Mouse (Mus musculus) bone marrow macrophage, adult 2 months (primary cell): ENCODE measurements at regions not wholly inside any gene's neighbourhood (a gene's known extent, or its start where the extent isn't known, plus 50 kb on each side); places are given as distances from the start of the nearest gene placed in this dataset.

Experiments
- H3K27ac ChIP-seq: 2 replicates; pipeline ENCODE4 v1.5.1; 2012; ENCODE audit warnings: low read depth, low read length; ENCODE audit not compliant: insufficient read depth
- H3K4me1 ChIP-seq: 2 replicates; pipeline ENCODE4 v1.6.1; 2012; ENCODE audit warnings: low read length; ENCODE audit not compliant: control insufficient read depth, insufficient read depth
- H3K4me3 ChIP-seq: 2 replicates; pipeline ENCODE4 v1.5.1; 2012; ENCODE audit warnings: mild to moderate bottlenecking, low read length, moderate library complexity; ENCODE audit not compliant: insufficient read depth
- CTCF ChIP-seq: IDR thresholded peaks from 2 replicates; pipeline ENCODE4 v1.5.1; 2012; ENCODE audit warnings: low read depth, mild to moderate bottlenecking, low read length, moderate library complexity
- POLR2A ChIP-seq: IDR thresholded peaks from 2 replicates; pipeline ENCODE4 v1.6.1; 2012; ENCODE audit warnings: mild to moderate bottlenecking, low read depth, low read length, borderline replicate concordance

DNA sequence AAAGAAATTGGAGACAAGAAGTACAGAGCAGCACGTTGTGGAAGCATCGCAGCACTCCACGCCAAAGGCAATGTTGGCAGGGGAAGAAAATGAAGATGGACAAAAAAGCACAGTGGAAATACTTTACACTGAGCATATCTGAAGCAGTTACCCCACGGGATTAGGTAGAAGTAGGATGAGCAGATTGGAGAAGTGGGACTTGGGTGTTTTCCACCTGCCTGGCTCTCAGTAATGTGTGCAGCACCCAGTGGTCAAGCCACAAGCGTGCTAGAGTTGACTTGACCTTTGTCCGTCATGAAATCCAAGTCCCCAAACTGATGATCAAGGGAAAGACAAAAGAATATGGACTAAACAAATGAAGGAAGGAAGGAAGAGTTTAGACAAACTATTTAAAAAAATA lies 235.1 kb upstream of the Btg1 start:
- peaks cover 24% of the 10 kb centered on the region for H3K4me1 ChIP-seq
- no peak overlapping the region for H3K4me3 ChIP-seq
- TF ChIP-seq POLR2A = no peak
- TF ChIP-seq CTCF = no peak
- no peak overlapping the region for H3K27ac ChIP-seq

GRCm38 (mm10) chr10:96391748-96392147 lies 225.1 kb upstream of the Btg1 start:
- no peak overlapping the region for H3K4me3 ChIP-seq
- TF ChIP-seq CTCF (no peak), POLR2A (no peak)

GRCm38 (mm10) chr10:96392836-96393235 lies 224.0 kb upstream of the Btg1 start:
- H3K4me1 ChIP-seq = no peaks in the 10 kb centered on the region; the same call in none of the 2 replicates
- H3K27ac ChIP-seq = no peak overlapping the region
- H3K4me3 ChIP-seq = no peak overlapping the region
- TF ChIP-seq POLR2A (no peak), CTCF (no peak)

More at GRCm38 (mm10) chr10:96391748-96392147, 225.1 kb upstream of the Btg1 start:
- Histone ChIP-seq H3K27ac (no peak overlapping the region), H3K4me1 (no peaks in the 10 kb centered on the region; the same call in none of the 2 replicates)

DNA sequence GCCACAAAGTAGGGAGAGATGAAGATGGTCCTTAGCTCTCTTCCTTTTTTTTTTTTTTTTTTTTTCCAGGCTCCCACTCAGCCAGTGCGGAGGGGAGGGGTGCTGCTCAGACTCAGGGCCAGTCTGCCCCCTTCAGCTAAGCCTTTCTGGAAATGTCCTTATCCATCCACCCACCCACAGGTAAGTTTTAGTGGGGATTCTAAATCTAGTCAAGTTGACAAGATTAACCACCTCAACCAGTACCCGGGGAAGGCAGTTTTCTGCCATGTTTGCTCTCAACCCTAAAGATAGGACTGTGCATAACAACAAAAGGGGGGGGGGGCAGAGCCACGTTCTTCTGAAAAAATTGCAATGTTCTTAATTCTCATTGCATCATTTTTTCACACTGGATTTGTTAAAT lies 222.6 kb upstream of the Btg1 start:
- no peak for TF ChIP-seq CTCF
- TF ChIP-seq POLR2A = no peak
- Histone ChIP-seq H3K4me1 (no peaks in the 10 kb centered on the region; the same call in none of the 2 replicates), H3K27ac (no peak overlapping the region), H3K4me3 (no peak overlapping the region)

- TF ChIP-seq CTCF (no peak), POLR2A (no peak)
- Histone ChIP-seq H3K4me1 (no peaks in the 10 kb centered on the region; the same call in none of the 2 replicates), H3K4me3 (no peak overlapping the region), H3K27ac (no peak overlapping the region)
Measured at GRCm38 (mm10) chr10:96395017-96395416, 221.8 kb upstream of the Btg1 start.

GRCm38 (mm10) chr10:96397931-96398561 lies 218.8 kb upstream of the Btg1 start:
- Histone ChIP-seq H3K4me1 (no peaks in the 10 kb centered on the region; the same call in none of the 2 replicates), H3K27ac (no peak overlapping the region), H3K4me3 (no peak overlapping the region)
- TF ChIP-seq CTCF (no peak), POLR2A (no peak)

DNA sequence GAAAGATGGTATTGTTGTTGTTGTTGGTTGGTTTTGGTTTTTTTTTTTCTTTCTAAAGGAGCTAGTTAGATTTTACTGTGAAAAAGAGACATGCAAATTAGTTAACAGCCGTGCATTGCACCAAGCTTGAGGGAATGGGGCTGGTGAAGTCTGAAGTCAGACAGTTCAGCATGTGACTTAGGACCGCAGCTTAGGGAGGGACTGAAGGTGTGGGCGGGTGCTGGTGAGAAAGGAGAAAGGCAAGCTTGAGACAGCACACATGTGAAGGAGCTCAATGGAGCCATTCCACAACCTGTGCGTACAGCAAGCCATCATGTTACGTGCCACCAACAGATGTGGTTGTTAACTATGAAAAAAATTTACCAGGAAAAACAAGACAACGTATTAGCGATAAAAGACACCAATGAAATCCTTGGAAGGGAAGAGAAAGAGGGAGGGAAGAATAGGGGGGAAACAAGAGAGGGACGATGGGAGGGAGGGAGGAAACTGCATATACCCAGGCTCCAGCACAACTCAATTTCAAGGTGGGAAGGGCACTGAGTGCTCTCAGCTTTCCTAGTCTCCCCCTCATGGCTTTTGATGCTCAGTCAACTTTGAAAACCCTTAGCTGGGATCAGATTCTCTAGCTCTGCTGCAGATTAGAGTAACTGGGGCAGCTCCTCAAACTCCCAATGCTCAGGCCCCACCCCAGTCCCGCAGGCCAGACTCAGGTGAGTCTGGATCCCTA lies 218.1 kb upstream of the Btg1 start:
- TF ChIP-seq POLR2A (no peak), CTCF (no peak)
- no peak overlapping the region for H3K4me3 ChIP-seq
- H3K27ac ChIP-seq = no peak overlapping the region
- H3K4me1 ChIP-seq = no peaks in the 10 kb centered on the region; the same call in none of the 2 replicates

DNA sequence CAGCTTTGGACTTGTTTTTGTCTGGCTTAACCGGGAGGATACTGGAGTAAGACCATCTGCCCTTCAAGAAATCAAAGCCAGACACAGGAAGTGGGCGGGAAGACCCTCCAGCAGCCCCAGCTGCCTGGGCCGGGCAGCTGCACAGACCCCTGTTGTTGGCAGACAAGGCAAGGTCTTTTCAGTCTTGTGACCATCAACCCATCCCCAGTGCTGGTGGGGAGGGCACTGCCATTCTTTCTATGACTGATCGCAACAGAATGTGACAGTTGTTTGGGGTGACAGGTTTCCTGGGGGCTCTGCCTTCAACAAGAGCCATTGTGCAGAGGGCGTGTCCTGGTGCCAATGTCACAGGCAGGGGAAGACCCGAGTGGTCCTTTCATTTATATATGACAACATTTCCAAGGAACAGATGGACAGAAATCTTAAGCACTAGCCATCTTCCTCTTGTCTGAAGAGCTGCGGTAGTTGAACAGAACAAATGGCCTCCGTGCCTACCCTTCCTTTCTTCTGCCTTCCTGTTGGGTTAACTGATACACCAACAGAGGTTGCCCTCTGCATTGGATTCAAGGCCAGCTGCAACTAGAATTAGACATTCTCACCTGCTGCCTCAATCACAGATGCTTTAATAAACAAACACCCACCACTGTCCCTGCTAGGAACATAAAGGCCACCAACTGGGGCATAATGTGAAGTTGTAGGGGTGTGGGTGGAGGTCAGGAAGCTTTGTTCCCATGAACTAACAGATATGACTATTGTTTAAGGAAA lies 217.0 kb upstream of the Btg1 start:
- TF ChIP-seq POLR2A (no peak), CTCF (no peak)
- Histone ChIP-seq H3K27ac (no peak overlapping the region), H3K4me3 (no peak overlapping the region), H3K4me1 (no peaks in the 10 kb centered on the region)

GRCm38 (mm10) chr10:96400793-96401192 lies 216.0 kb upstream of the Btg1 start:
- H3K4me1 ChIP-seq = no peaks in the 10 kb centered on the region
- H3K27ac ChIP-seq = no peak overlapping the region
- TF ChIP-seq POLR2A (no peak), CTCF (no peak)
- H3K4me3 ChIP-seq = no peak overlapping the region
